Mouse (Mus musculus) ovary, adult 18-20 months (tissue): Measurements from ENCODE around the gene Gm10772.
"Not testable (repeated sequence)": the region's sequence is repeated elsewhere in the genome, so short reads cannot be mapped to it uniquely, and the experiment has no call there.

ENCODE experiments used
- DNase-seq: peaks from one replicate; pipeline ENCODE4 v3.0.0; 2022; ENCODE audit warnings: low spot score, mixed read lengths

The Gm10772 gene

DNA sequence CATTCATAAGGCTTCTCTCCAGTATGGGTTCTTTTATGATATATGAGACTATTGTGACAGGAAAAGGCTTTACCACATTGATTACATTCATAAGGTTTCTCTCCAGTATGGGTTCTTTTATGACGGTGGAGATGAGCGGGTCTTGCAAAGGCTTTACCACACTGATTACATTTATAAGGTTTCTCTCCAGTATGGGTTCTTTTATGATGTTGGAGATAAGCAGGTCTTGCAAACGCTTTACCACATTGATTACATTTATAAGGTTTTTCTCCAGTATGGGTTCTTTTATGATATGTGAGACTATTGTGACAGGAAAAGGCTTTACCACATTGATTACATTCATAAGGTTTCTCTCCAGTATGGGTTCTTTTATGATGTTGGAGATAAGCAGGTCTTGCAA is at the start of gene Gm10772:
Gm10772 (minus strand) TSS at position 101 of the 400 bp plus-strand sequence.
- DNase-seq: not testable (repeated sequence)

DNA sequence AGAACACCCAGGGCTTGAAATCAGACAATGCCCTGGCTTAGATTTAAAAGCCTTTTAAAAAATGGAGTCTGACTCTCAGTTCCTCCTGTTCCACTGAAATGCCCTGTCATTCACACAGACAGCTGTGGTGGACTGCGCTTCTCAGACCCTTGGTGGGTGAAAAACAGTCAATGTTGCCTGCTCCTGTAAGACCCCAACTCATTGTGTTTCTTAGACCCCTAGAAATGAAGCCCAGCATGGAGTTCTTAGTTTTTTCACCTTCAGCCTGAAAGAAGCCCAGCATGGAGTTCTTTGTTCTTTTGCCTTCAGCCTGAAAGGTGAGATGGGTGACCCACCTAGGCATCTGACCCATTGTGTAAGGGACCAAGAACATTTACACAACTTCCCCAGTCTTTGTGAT is 36.5 kb upstream of the Gm10772 start:
- DNase-seq: not testable (repeated sequence)

GRCm38 (mm10) chr13:66263141-66263540 is 35.8 kb upstream of the Gm10772 start:
- DNase-seq: not testable (repeated sequence)

- no peak for DNase-seq
Observed at GRCm38 (mm10) chr13:66214349-66214748, 13.0 kb downstream of the Gm10772 start.

DNA sequence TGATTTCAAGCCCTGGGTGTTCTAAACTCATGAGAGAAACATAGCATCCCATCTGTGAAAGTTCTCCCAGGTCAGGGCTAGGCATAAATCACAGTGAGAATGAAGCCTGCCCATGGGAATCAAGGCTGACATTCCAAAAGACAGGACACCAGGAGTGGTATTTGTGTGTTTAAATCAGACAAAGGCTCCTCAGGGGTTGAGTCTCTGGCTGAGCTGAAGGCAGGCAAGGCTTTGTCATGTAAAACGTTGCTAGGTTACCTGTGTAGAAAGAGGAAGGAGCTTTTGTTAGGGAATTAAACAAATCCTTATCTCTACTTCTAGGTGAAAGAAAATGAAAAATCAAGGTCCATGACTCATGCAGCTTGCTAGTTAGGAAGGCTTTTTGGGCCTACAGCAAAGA is 13.6 kb downstream of the Gm10772 start:
- DNase-seq: not testable (repeated sequence)

- DNase-seq: not testable (repeated sequence)
Observed at GRCm38 (mm10) chr13:66179172-66179571, 48.2 kb downstream of the Gm10772 start.
